In genomic region chr10:116984836-116985235, GRCm38 (mm10) we compare ENCODE assay signal across 51 mouse cellular contexts. TPM values are rescaled to one million over a fixed set of nuclear protein-coding genes. Genes with fewer than 3 reads are reported as not detected.
"Had no signal": no experiment of that assay in that cellular context is flagged by ENCODE, and none has a peak within 500 bp of the region (broad histone marks: within the 10 kb centered on the region; RNA-seq: fewer than 3 reads in every experiment).

No protein-coding gene starts in this region.

- H3K4me1 ChIP-seq: intestine, embryonic 15.5 days had no signal

- H3K27ac ChIP-seq: heart, embryonic 13.5 days; heart, embryonic 15.5 days; hindbrain, embryonic 10.5 days; hindbrain, embryonic 12.5 days; hindbrain, embryonic 13.5 days; hindbrain, embryonic 14.5 days; hindbrain, embryonic 15.5 days; hindbrain, postnatal 0 days; intestine, embryonic 15.5 days; kidney, embryonic 15.5 days; kidney, postnatal 0 days; layer of hippocampus, adult 2 months; left cerebral cortex, adult 2 months had no signal

- H3K4me3 ChIP-seq: heart, embryonic 12.5 days; heart, embryonic 13.5 days; heart, embryonic 15.5 days; hindbrain, embryonic 10.5 days; hindbrain, embryonic 12.5 days; hindbrain, embryonic 13.5 days; hindbrain, embryonic 15.5 days; intestine, embryonic 15.5 days; kidney, embryonic 15.5 days; layer of hippocampus, adult 2 months; left cerebral cortex, adult 2 months had no signal

- H3K9me3 ChIP-seq: heart, embryonic 12.5 days; heart, embryonic 13.5 days; heart, embryonic 15.5 days; hindbrain, embryonic 10.5 days; hindbrain, embryonic 12.5 days; hindbrain, embryonic 13.5 days; hindbrain, embryonic 15.5 days; intestine, embryonic 15.5 days; kidney, embryonic 15.5 days had no signal

- H3K4me2 ChIP-seq: heart, embryonic 11.5 days; heart, embryonic 12.5 days; heart, embryonic 13.5 days; heart, embryonic 15.5 days; hindbrain, embryonic 12.5 days; hindbrain, embryonic 13.5 days; hindbrain, embryonic 14.5 days; hindbrain, embryonic 15.5 days; intestine, embryonic 15.5 days; kidney, embryonic 15.5 days had no signal

- DNase-seq: heart, postnatal 10 days; heart, postnatal 14 days; heart, postnatal 36 days; heart, postnatal 4 days; kidney, adult 11 months; kidney, adult 18-20 months; kidney, adult 2 months; kidney, adult 8-10 months; kidney, adult 9 months; kidney, postnatal 10 days; kidney, postnatal 14 days; kidney, postnatal 25 days; kidney, postnatal 36 days; kidney, postnatal 4 days; layer of hippocampus, adult 9-11 months; layer of hippocampus, postnatal 36 days had no signal

- H3K36me3 ChIP-seq: heart, embryonic 12.5 days; heart, embryonic 13.5 days; heart, embryonic 15.5 days; hindbrain, embryonic 10.5 days; hindbrain, embryonic 12.5 days; hindbrain, embryonic 13.5 days; hindbrain, embryonic 15.5 days; intestine, embryonic 15.5 days; kidney, embryonic 15.5 days had no signal

- H3K9ac ChIP-seq: heart, embryonic 12.5 days; heart, embryonic 13.5 days; heart, embryonic 15.5 days; hindbrain, embryonic 12.5 days; hindbrain, embryonic 13.5 days; hindbrain, embryonic 14.5 days; hindbrain, embryonic 15.5 days; intestine, embryonic 15.5 days; kidney, embryonic 15.5 days had no signal

- H3K27me3 ChIP-seq: heart, embryonic 13.5 days; heart, embryonic 15.5 days; hindbrain, embryonic 12.5 days; hindbrain, embryonic 13.5 days; hindbrain, embryonic 15.5 days; intestine, embryonic 15.5 days; kidney, embryonic 15.5 days had no signal

- ATAC-seq: hindbrain, embryonic 16.5 days; hindbrain, postnatal 0 days; inflammation-experienced regulatory T-cells, adult 6 months; intestine, embryonic 15.5 days; intestine, embryonic 16.5 days; intestine, postnatal 0 days had no signal

RNA-seq across cellular contexts. Expression of gene Best3, which starts 1.3 kb away (rescaled TPM):
- total RNA-seq: hematopoietic stem cell, adult 5-6 weeks had no signal
- polyA plus RNA-seq: hindbrain, embryonic 10.5 days; inflammation-experienced regulatory T-cells, adult 6 months; intestine, embryonic 15.5 days; intestine, embryonic 16.5 days; intestine, postnatal 0 days; kidney, embryonic 14.5 days had no signal

RNA-seq across cellular contexts. Expression of gene Gm10271, which starts 12.4 kb away (rescaled TPM):
- total RNA-seq: heart, postnatal 10 days; heart, postnatal 14 days; heart, postnatal 25 days; heart, postnatal 36 days; heart, postnatal 4 days; hematopoietic stem cell, adult 5-6 weeks; hindbrain, postnatal 0 days; layer of hippocampus, adult 18-20 months; layer of hippocampus, adult 2 months; layer of hippocampus, adult 8-10 months; layer of hippocampus, postnatal 10 days; layer of hippocampus, postnatal 14 days; layer of hippocampus, postnatal 25 days; layer of hippocampus, postnatal 36 days; left cerebral cortex, adult 18-20 months; left cerebral cortex, adult 2 months had no signal
- polyA plus RNA-seq: heart, embryonic 11.5 days; heart, embryonic 12.5 days; heart, embryonic 13.5 days; heart, embryonic 14.5 days; heart, embryonic 15.5 days; heart, embryonic 16.5 days; heart, postnatal 0 days; hindbrain, embryonic 10.5 days; hindbrain, embryonic 11.5 days; hindbrain, embryonic 12.5 days; hindbrain, embryonic 13.5 days; hindbrain, embryonic 14.5 days; hindbrain, embryonic 15.5 days; hindbrain, embryonic 16.5 days; hindbrain, postnatal 0 days; inflammation-experienced regulatory T-cells, adult 6 months; intestine, embryonic 14.5 days; intestine, embryonic 15.5 days; intestine, embryonic 16.5 days; intestine, postnatal 0 days; kidney, adult 2 months; kidney, embryonic 14.5 days; kidney, embryonic 15.5 days; kidney, embryonic 16.5 days; kidney, postnatal 0 days; large intestine, adult 2 months had no signal
